Mouse (Mus musculus): ENCODE results near the gene Olfr707.
"Not testable (repeated sequence)": the region's sequence is repeated elsewhere in the genome, so short reads cannot be mapped to it uniquely, and the experiment has no call there.

Gene Olfr707

GRCm38 (mm10) chr7:106901141-106901540, at the start of gene Olfr707:
Olfr707 (minus strand) TSS chr7:106901241.
- in situ Hi-C loops (cut with MseI, MboI), result not testable (repeated sequence)

- in situ Hi-C loops (cut with MseI, MboI), result no loop called here
Observed at GRCm38 (mm10) chr7:106948212-106948611, 47.2 kb upstream of the Olfr707 start, which contains the start of gene Olfr710. Olfr710 (minus strand) TSS chr7:106948312.

GRCm38 (mm10) chr7:106932119-106932518, 31.1 kb upstream of the Olfr707 start, which contains the start of gene Olfr709-ps1:
Olfr709-ps1 (minus strand) TSS chr7:106932219.
- in situ Hi-C loops (cut with MseI, MboI), result no loop called here

GRCm38 (mm10) chr7:106920961-106921360, 19.9 kb upstream of the Olfr707 start:
- in situ Hi-C loops (cut with MseI, MboI), result not testable (repeated sequence)

GRCm38 (mm10) chr7:106907676-106908075, 6.6 kb upstream of the Olfr707 start, which contains the start of gene Olfr1532-ps1:
Olfr1532-ps1 (plus strand) TSS chr7:106908001.
- in situ Hi-C loops (cut with MseI, MboI), result no loop called here

GRCm38 (mm10) chr7:106888062-106888461, 13.0 kb downstream of the Olfr707 start, which contains the start of gene Olfr706:
Olfr706 (minus strand) TSS chr7:106888162.
- in situ Hi-C loops (cut with MseI, MboI), result no loop called here

- in situ Hi-C loops (cut with MseI, MboI), result no loop called here
Observed at GRCm38 (mm10) chr7:106876791-106877190, 24.2 kb downstream of the Olfr707 start, which contains the start of gene Olfr705. Olfr705 (minus strand) TSS chr7:106876891.

GRCm38 (mm10) chr7:106862885-106863284, 38.2 kb downstream of the Olfr707 start, which contains the start of gene Olfr704:
Olfr704 (plus strand) TSS chr7:106863185.
- in situ Hi-C loops (cut with MseI, MboI), result no loop called here

- in situ Hi-C loops (cut with MseI, MboI), result no loop called here
Observed at GRCm38 (mm10) chr7:106843060-106843459, 58.0 kb downstream of the Olfr707 start, which contains the start of gene Olfr703. Olfr703 (plus strand) TSS chr7:106843360.
